Mouse (Mus musculus) heart, adult 2 months (tissue): ENCODE results near the gene Mei1.

Experiments used
- CTCF ChIP-seq: fragments of 200-600 bp; IDR thresholded peaks from 2 replicates; pipeline ENCODE4 v1.8.1; 2022; ENCODE audit warnings: antibody characterized with exemption, mild to moderate bottlenecking, moderate library complexity
- POLR2A ChIP-seq: fragments of 200-500 bp; IDR thresholded peaks from 2 replicates; pipeline ENCODE4 v1.6.1; 2011; ENCODE audit warnings: mild to moderate bottlenecking, low read depth, low read length, control low read depth; ENCODE audit not compliant: insufficient read depth

DNA sequence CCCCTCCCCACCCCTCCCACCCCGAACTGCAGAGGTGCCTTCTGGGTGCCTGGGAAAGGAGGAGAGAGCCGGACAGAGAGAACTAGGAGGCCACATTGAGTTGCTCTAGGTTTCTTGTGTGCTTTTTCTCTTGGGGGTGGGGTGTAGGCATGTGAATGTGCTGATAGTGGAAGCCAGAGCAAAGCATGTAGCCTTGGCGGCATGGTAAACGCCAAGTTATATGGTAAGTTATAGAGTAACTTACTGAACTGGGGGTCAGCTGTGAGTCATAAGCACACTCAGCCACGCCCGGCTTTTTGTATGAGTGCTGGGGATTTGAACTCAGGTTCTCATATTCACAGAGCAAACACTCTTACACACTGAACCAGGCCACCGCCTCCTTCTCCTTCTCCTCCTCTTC is 94.7 kb downstream of the Mei1 start:
- no peak for TF ChIP-seq CTCF
- no peak for TF ChIP-seq POLR2A
